Mouse (Mus musculus) C2C12 (cell line): ENCODE measurements around the gene Gm10320.

Experiments used
- CEBPB ChIP-seq: IDR thresholded peaks from one replicate; pipeline ENCODE4 v1.6.1; 2011; ENCODE audit warnings: low read depth, mild to moderate bottlenecking, control low read depth, moderate library complexity
- CTCF ChIP-seq: IDR thresholded peaks from one replicate; pipeline ENCODE4 v1.5.1; 2011; ENCODE audit not compliant: control insufficient read depth, insufficient read depth, insufficient read length
- FOSL1 ChIP-seq: IDR thresholded peaks from one replicate; pipeline ENCODE4 v1.8.0; 2011; ENCODE audit warnings: mild to moderate bottlenecking, low read length; ENCODE audit not compliant: poor library complexity, insufficient read depth, severe bottlenecking
- MAX ChIP-seq: IDR thresholded peaks from one replicate; pipeline ENCODE4 v1.6.1; 2011; ENCODE audit warnings: mild to moderate bottlenecking, control low read depth
- MYOD1 ChIP-seq: IDR thresholded peaks from one replicate; pipeline ENCODE4 v1.6.1; 2011; ENCODE audit warnings: low read depth; ENCODE audit not compliant: control insufficient read depth, insufficient read length
- MYOG ChIP-seq: IDR thresholded peaks from one replicate; pipeline ENCODE4 v1.6.1; 2011; ENCODE audit not compliant: control insufficient read depth, insufficient read length; ENCODE audit errors: extremely low read depth
- USF1 ChIP-seq: IDR thresholded peaks from one replicate; pipeline ENCODE4 v1.6.1; 2011; ENCODE audit warnings: low read depth, mild to moderate bottlenecking, control low read depth, moderate library complexity

- peak; percentile 49 for TF ChIP-seq CTCF
- no peak for TF ChIP-seq MAX
- TF ChIP-seq MYOG = no peak
- TF ChIP-seq CEBPB = no peak
- no peak for TF ChIP-seq USF1
- TF ChIP-seq MYOD1 = no peak
- no peak for TF ChIP-seq FOSL1
These were observed 5.4 kb upstream of the Gm10320 start for GRCm38 (mm10) chr13:98496917-98497870.
